Mouse (Mus musculus) midbrain, embryonic 11.5 days (tissue): Measurements from ENCODE around the gene Gm9964. TPM values are rescaled to one million over a fixed set of nuclear protein-coding genes. Genes with fewer than 3 reads are reported as not detected.

Experiments used
- ATAC-seq: fragments of 200-750 bp; cut with Nextera tagmentation; 2 replicates; pipeline ENCODE4 v1.8.0; 2017; ENCODE audit warnings: moderate TSS enrichment, moderate library complexity; ENCODE audit not compliant: low FRiP score
- DNase-seq: peaks from one replicate; pipeline ENCODE4 v3.0.0; 2015; ENCODE audit warnings: low spot score; ENCODE audit errors: missing footprints
- H3K27ac ChIP-seq: fragments of 300-500 bp; sonication (generic); 2 replicates; pipeline ENCODE4 v1.5.1; 2014; ENCODE audit warnings: low read depth, low read length
- H3K27me3 ChIP-seq: fragments of 300-500 bp; sonication (generic); 2 replicates; pipeline ENCODE4 v1.6.1; 2014; ENCODE audit warnings: mild to moderate bottlenecking, low read length, moderate library complexity, mixed read lengths; ENCODE audit not compliant: control insufficient read depth, insufficient read depth
- H3K36me3 ChIP-seq: fragments of 300-500 bp; sonication (generic); 2 replicates; pipeline ENCODE4 v1.6.1; 2014; ENCODE audit warnings: mild to moderate bottlenecking, low read length, moderate library complexity, mixed read lengths; ENCODE audit not compliant: control insufficient read depth, insufficient read depth
- H3K4me1 ChIP-seq: fragments of 300-500 bp; sonication (generic); 2 replicates; pipeline ENCODE4 v1.6.1; 2014; ENCODE audit warnings: low read length; ENCODE audit not compliant: control insufficient read depth, insufficient read depth
- H3K4me2 ChIP-seq: fragments of 300-500 bp; sonication (generic); 2 replicates; pipeline ENCODE4 v1.6.1; 2014; ENCODE audit warnings: mild to moderate bottlenecking, moderate library complexity
- H3K4me3 ChIP-seq: fragments of 300-500 bp; sonication (generic); 2 replicates; pipeline ENCODE4 v1.5.1; 2014; ENCODE audit warnings: low read depth, low read length
- H3K9ac ChIP-seq: fragments of 300-500 bp; sonication (generic); 2 replicates; pipeline ENCODE4 v1.6.1; 2014; ENCODE audit warnings: low read length
- H3K9me3 ChIP-seq: fragments of 300-500 bp; sonication (generic); 2 replicates; pipeline ENCODE4 v1.6.1; 2016; ENCODE audit warnings: low read length; ENCODE audit not compliant: control insufficient read depth
- WGBS: fragments of 180-500 bp; shearing (Covaris S2); extraction: QIAGEN DNeasy Blood & Tissue Kit; methylation state at CpG from one replicate; pipeline ENCODE4 v1.1.7; 2014; 5-methylcytosine and 5-hydroxymethylcytosine counted together
- polyA plus RNA-seq: library from polyadenylated mRNA; unstranded; fragments of >200 nt; fragmentation: Nextera tagmentation; extraction: Ambion mirVana; gene quantifications from 2 replicates; pipeline ENCODE4 v1.2.1, GENCODE M21; 2014

The Gm9964 gene
- polyA plus RNA-seq, 1 experiment from 2014 or later, result not detected

DNA sequence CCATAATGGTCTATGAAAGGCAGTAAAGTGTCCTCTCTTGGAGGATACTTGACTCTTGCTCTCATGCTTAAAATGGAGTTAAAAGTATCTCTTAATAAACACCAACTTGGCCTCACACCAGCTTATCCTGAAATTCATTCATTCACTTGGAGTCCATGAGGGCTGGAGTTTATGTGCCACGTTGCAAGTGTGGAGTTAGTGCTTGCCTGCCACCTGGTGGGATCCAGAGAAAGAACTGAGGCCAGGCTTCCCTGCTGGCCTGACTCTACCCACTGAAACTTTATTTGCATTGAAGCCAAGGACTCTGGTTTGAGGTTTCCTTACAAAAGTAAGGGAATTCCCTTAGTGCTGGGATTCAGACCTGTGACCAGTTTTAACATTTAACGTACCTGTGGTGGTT, 6.2 kb downstream of the Gm9964 start:
- WGBS, result 58% methylated on average over 2 of the region's 2 CpGs
- DNase-seq (no peak), ATAC-seq (no peak)
- no peaks in the 10 kb centered on the region for H3K4me1 ChIP-seq
- no peaks in the 10 kb centered on the region for H3K9me3 ChIP-seq
- no peak overlapping the region for H3K4me3 ChIP-seq
- H3K27me3 ChIP-seq, result no peaks in the 10 kb centered on the region
- H3K9ac ChIP-seq, result no peak overlapping the region
- no peak overlapping the region for H3K4me2 ChIP-seq
- no peaks in the 10 kb centered on the region for H3K36me3 ChIP-seq
- H3K27ac ChIP-seq, result no peak overlapping the region

DNA sequence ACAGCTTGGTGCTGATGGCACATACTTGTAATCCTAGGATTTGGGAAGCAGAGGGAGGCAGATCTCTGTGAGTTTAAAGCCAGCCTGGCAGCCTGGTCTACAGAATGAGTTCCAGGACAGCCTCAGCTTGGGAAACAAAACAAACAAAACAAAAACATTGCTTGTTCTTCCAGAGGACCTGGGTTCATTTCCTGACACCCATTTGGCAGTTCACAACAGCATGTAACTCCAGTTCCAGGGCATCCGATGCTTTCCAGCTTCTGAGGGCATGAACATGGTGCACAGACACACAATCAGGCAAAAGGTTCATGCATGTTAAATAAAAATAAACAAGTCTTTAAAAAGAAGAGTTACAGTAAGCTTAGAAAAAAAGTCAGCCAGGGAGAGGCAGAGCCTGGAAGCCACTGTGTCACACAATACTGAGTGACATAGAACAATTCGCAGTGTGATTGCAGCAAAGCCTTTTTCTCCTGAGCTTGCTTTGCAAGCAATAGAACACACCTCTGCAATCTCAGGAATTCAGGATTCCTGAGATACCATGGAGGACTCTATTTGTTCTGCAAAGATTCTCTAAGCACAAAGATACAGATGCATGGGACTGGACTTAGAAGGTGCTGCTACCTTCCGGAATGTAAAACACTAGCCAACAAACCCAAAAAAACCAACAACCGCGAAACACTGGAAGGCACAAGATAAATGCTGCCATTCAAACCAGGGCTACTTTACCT, 7.6 kb downstream of the Gm9964 start:
- Histone ChIP-seq H3K27me3 (no peaks in the 10 kb centered on the region), H3K36me3 (no peaks in the 10 kb centered on the region), H3K9ac (no peak overlapping the region), H3K4me2 (no peak overlapping the region), H3K4me1 (no peaks in the 10 kb centered on the region), H3K27ac (no peak overlapping the region), H3K4me3 (no peak overlapping the region), H3K9me3 (no peaks in the 10 kb centered on the region)
- 93% methylated on average over 5 of the region's 5 CpGs for WGBS
- DNase-seq, result no peak
- ATAC-seq, result no peak

DNA sequence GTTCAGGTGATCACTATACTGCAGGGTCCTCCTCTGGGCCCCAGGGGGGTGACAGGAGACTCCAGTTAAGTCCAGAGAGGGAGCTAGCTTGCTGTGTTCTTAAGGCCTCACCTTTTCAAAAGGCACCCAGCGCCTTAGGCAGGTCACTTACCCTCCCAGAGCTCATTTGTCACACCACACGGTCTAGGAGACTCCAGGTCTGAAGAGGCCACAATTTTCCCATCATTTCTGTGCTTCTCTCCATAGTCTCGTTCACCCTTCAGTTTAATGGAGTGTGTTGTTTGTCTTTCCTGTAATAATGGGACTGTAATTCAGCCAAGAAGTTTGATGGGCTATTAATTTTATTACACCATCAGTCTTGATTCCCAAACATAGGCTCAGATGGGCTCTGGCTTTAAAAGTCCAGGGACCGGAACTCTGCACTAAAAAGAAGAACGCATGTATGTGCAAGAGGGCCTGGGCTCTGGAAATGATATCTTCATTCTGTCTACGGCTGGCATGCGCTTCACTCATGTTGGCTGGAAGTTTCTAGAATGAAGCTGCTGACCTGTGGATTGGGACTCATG, 8.3 kb downstream of the Gm9964 start:
- DNase-seq, result no peak
- no peaks in the 10 kb centered on the region for H3K4me1 ChIP-seq
- no peak overlapping the region for H3K4me2 ChIP-seq
- 88% methylated on average over 7 of the region's 7 CpGs for WGBS
- no peak overlapping the region for H3K9ac ChIP-seq
- ATAC-seq, result no peak
- H3K9me3 ChIP-seq, result no peaks in the 10 kb centered on the region
- no peak overlapping the region for H3K27ac ChIP-seq
- no peak overlapping the region for H3K4me3 ChIP-seq
- no peaks in the 10 kb centered on the region for H3K27me3 ChIP-seq
- no peaks in the 10 kb centered on the region for H3K36me3 ChIP-seq

DNA sequence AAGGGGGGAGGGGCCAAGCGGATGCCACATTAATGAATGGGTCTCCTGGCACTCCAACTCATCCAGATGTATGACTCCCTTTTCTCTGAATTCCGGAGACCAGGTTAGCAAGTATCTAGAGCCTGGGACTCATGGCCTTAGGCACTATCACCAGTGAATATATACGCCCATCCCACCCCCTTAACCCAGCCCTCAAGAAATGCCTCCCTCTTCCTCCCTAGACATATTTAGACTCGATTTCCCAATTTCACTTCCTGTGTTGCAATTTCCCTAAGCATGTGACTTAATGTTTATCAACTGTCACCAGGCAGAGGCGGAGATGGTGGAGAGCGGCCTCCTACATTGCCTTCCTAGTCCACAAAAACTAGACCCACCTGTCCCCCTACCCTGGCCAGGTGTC, 9.3 kb downstream of the Gm9964 start:
- ATAC-seq (no peak), DNase-seq (no peak)
- Histone ChIP-seq H3K4me3 (no peak overlapping the region), H3K4me1 (no peaks in the 10 kb centered on the region), H3K9me3 (no peaks in the 10 kb centered on the region), H3K4me2 (no peak overlapping the region), H3K9ac (no peak overlapping the region), H3K27ac (no peak overlapping the region), H3K36me3 (no peaks in the 10 kb centered on the region), H3K27me3 (no peaks in the 10 kb centered on the region)
- WGBS, result 89% methylated on average over 6 of the region's 6 CpGs

DNA sequence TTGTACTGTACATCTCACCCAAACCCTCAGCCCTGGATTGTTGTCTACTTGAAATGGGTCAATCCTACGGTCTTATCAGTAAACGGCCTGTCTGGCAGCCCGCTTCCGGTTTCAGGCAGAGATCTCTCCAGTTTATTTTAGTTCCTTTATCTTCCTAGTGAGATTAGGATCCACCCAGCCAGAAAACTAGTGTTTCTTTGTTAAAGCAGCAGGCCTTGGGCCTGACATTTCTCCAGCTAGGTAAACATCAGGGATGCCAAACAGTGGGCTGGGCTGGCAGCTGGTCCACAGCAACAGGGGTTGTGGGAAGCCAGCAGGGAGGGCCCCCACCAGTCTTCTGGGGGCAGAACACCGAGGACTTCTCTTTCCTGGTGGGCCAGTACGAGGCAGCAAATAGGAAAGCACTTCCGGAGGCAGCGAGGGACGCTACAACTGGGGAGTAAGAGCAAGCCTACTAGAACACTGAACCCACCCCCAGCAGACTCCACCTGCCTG, 10.4 kb downstream of the Gm9964 start:
- H3K27ac ChIP-seq, result no peak overlapping the region
- no peak overlapping the region for H3K4me3 ChIP-seq
- H3K27me3 ChIP-seq, result no peaks in the 10 kb centered on the region
- ATAC-seq, result no peak
- H3K9me3 ChIP-seq, result no peaks in the 10 kb centered on the region
- WGBS, result 77% methylated on average over 9 of the region's 9 CpGs
- no peak overlapping the region for H3K4me2 ChIP-seq
- no peak overlapping the region for H3K9ac ChIP-seq
- no peak for DNase-seq
- no peaks in the 10 kb centered on the region for H3K36me3 ChIP-seq
- no peaks in the 10 kb centered on the region for H3K4me1 ChIP-seq

DNA sequence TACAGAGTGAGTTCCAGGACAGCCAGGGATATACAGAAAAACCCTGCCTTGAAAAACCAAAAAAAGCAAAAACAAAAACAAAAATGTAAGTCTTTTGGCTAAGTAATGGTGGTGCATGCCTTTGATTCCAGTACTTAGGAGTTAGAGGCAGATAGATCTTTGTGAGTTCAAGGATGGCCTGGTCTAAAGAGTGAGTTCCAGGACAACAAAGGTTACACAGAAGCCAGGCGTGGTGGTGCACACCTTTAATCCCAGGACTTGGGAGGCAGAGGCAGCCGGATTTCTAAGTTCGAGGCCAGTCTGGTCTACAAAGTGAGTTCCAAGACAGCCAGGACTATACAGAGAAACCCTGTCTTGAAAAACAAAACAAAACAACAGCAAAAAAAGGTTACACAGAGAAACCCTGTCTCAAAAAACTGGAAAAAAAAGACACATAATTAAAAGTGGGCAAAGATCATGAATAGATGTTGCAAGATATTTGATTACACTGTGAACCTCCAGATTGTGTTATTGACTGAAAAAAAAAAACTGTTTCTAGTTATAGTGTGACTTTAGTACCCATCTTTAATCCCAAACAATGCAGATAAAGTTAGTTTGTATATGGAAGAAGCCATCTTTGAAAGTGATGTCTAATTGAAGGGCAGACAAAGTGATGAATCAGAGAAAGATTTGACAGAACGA, 13.2 kb downstream of the Gm9964 start:
- ATAC-seq (no peak), DNase-seq (no peak)
- H3K4me1 ChIP-seq, result no peaks in the 10 kb centered on the region
- H3K4me3 ChIP-seq, result no peak overlapping the region
- H3K36me3 ChIP-seq, result no peaks in the 10 kb centered on the region
- WGBS, result 89% methylated on average over 4 of the region's 4 CpGs
- no peak overlapping the region for H3K27ac ChIP-seq
- no peaks in the 10 kb centered on the region for H3K9me3 ChIP-seq
- H3K4me2 ChIP-seq, result no peak overlapping the region
- H3K27me3 ChIP-seq, result no peaks in the 10 kb centered on the region
- no peak overlapping the region for H3K9ac ChIP-seq

DNA sequence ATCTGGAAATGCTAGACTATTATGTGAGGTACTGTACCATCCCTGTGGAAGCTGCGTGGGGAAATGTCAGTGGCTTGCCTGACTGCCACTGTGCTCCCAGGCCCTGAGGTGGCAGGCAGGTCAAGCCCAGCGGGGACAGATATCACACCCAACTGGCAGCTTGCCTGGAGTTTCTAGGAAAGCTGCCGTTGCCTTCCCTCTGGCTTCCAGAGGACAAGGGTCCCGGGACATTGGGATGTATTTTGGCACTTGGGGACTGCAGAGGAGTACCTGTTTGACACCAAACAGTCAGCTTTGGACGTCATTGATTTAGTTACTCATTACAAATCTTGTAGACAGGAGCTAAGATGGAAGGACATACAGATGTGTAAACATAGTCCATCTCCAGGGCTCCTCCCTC, 15.3 kb downstream of the Gm9964 start:
- Histone ChIP-seq H3K27ac (no peak overlapping the region), H3K27me3 (no peaks in the 10 kb centered on the region), H3K4me2 (no peak overlapping the region), H3K4me1 (no peaks in the 10 kb centered on the region), H3K36me3 (no peaks in the 10 kb centered on the region), H3K9ac (no peak overlapping the region), H3K9me3 (no peaks in the 10 kb centered on the region), H3K4me3 (no peak overlapping the region)
- WGBS, result 83% methylated on average over 5 of the region's 5 CpGs
- DNase-seq (no peak), ATAC-seq (no peak)

DNA sequence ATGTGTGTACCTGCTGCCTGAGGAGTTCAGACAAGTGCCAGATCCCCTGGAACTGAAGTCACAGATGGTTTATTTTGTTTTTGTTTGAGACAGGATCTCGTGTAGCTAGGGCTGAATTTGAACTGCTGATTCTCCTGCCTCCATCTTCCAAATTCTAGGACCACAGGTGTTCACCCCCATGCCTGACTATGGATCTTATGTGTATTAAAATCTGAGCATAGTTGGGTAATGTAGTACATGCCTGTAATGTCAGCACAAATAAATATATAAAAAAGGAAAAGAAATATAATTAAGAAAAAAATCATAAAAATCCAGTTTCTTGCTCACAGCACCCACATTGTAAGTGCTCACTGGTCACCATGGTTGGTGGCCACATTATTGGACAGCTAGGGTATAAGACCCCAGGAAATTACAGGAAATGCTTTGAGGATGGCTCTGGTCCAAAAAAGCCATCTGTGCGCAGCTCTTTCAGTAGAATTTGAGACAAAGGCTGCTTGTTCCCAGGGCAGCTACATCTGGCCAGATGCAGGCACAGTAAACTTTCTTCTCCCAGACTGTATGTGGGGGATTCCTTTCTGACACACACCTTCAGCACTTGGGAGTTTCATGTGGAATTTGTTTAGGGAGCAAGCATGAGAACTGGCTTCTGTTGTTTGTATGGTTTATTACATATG, 16.8 kb downstream of the Gm9964 start:
- H3K9ac ChIP-seq, result no peak overlapping the region
- H3K4me2 ChIP-seq, result no peak overlapping the region
- no peaks in the 10 kb centered on the region for H3K9me3 ChIP-seq
- H3K27ac ChIP-seq, result no peak overlapping the region
- no peaks in the 10 kb centered on the region for H3K4me1 ChIP-seq
- no peaks in the 10 kb centered on the region for H3K36me3 ChIP-seq
- ATAC-seq (no peak), DNase-seq (no peak)
- WGBS, result 71% methylated on average over 2 of the region's 2 CpGs
- H3K27me3 ChIP-seq, result no peaks in the 10 kb centered on the region
- no peak overlapping the region for H3K4me3 ChIP-seq

DNA sequence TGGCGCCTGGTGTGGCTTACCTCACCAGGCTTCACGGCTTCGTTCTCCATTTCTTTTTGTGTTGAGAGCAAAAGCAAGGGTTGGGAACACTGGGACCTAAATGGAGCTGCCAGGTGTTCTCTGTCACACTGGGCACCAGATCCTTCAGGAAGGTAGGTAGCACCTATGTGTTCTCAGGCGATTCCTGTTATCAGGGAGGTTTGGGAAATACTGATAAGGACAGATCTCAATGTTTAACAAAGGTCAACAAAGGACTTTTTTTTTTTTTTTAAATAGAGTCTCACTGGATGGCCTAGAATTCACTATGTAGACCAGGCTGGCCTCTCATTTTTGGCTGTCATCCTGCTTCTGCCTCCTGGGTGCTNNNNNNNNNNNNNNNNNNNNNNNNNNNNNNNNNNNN, 22.9 kb downstream of the Gm9964 start:
- Histone ChIP-seq H3K4me2 (no peak overlapping the region), H3K9ac (no peak overlapping the region), H3K27me3 (no peaks in the 10 kb centered on the region), H3K27ac (no peak overlapping the region), H3K4me1 (no peaks in the 10 kb centered on the region), H3K36me3 (no peaks in the 10 kb centered on the region), H3K9me3 (no peaks in the 10 kb centered on the region), H3K4me3 (no peak overlapping the region)
- DNase-seq (no peak), ATAC-seq (no peak)
- 75% methylated on average over 4 of the region's 4 CpGs for WGBS
